Mouse (Mus musculus) thymus, postnatal 14 days (tissue): ENCODE results near the gene Sept3.
"Not testable (repeated sequence)": the region's sequence is repeated elsewhere in the genome, so short reads cannot be mapped to it uniquely, and the experiment has no call there.

Experiments used
- DNase-seq: peaks from one replicate; pipeline ENCODE4 v3.0.0; 2021

The Sept3 gene

DNA sequence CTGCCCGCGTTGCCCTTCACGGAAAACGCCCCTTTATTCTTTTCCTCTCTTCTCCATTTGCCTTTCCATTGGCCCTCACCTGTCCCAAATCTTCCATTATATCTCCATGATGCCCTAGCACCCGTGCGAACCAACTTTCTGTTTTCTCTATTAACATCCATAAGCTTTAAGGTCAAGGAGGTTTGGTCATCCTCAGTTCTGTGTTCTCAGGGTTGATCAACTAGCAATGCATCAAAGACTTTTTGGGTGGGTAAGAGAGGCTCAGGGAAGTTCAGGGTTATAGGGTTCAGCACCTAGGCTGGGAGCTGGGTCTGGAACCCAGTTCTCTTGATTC, at the start of gene Sept3:
Gene Sept3 (plus strand): TSS at position 301 of the 334 bp plus-strand sequence.
- no peak for DNase-seq

DNA sequence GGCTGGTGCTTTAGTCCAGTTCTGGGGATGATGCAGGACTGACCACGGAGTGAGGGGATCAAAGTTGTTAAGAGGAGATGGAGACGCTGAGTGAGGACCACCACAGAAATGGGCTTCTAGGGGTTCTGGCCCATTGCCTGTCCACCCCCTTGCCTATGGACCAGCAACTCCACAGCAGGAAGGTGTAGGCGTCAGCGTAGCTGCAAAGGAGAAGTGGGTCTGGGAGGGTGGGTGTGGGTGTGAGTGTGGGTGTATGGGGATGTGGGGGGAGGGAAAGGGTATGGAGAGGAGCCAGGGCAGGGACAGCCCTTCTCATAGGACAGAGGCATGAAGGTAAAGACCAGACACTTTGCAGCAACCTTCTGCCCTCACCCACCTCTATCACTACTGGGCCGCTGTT, 48.9 kb upstream of the Sept3 start:
- DNase-seq = no peak

DNA sequence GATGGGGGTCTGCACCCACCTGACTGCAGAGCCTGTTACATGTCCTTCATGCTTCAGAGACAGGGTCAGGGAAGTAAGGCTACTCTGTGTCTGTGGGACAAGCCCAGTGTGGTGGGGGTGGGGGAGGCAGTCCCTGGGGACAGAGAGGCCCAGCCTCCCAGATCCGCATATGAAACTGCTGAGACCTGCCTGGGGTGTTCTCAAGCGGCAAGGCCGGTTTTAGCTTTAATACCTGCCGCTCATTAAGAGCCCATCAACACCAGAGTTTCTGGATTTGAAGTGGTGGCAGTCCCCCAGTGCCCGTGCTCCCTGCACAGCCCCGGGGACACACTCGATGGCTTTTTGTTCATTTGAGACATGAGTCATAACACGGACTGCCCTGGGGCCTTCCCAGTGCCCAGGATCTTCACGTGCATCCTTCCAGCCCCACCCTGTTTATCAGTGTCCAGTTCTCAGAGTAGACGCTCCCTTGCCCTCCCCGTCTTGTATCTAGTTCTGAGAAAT, 45.1 kb upstream of the Sept3 start:
- no peak for DNase-seq

DNA sequence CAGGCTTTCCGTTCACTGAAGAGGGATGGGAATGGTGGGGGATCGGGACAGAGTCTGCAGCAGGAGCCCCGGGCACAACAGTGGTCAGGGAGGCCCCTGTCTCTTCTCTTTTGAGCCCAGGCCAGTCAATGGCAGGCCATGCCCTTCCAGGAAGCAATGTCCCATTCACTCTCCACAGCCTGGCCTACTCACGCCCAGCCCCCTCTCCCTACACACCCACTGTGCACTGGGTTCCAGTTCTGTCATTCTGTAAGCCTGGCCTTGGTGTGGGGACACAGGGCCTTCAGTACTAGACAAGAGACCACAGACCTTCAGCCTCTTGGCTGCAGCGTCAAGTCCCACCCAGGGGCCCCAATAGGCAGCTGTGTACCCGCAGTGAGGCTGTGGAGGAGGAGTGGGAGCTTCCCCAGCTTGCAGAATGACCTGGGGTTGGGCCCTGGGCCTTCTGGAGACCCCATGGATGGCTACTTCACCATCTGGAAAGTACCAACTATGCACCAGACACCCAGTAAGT, 44.5 kb upstream of the Sept3 start:
- DNase-seq = no peak

DNA sequence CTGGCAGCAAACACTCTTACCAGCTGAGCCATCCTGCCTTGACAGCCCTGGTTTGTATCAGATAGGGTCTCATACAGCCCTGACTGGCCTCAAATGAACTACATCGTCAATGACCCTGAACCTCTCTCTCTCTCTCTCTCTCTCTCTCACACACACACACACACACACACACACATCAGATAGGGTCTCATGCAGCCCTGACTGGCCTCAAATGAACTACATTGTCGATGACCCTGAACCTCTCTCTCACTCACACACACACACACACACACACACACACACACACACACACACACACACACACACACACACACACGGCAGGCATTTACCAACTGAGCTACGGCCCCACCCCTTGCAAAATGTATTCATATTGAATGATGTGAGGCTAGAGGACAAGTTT, 43.6 kb upstream of the Sept3 start:
- no peak for DNase-seq

DNA sequence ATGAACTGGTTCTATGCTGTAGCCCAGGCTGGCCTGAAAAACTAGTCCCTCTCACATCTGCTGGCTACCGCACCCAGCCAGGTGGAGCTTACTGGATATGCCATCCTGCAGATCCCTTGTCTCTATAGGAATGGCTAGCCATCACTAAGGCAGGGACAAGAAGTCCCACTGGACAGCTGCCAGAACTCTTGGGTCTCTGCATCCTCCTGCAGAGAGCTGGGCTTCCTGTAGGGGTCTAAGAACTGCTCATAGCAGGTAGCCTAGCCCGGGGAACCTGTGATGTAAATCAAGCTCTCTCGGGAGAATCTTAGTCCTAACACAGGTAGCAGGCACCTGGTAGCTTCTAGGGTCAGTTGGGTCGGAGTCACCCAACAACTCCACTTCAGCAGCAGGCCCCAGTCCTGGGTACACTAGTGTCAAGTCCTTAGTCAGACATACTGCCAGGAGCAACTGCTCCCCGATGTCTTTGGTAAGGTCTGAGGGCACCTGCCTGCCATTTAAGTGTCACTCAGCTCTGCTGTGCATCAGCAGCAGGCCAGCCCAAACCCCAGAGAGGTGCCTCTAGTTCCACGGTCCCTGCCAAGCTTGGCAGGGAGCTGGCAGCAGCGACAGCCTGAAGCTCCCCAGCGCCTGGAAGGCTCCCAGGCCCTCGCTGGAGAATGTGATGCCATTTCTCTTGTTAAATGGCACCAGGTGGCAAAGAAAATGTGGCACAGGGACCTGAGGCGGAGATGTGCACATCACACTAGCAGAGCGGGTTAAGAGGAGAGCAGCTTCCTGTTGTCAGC, 42.9 kb upstream of the Sept3 start:
- no peak for DNase-seq

DNA sequence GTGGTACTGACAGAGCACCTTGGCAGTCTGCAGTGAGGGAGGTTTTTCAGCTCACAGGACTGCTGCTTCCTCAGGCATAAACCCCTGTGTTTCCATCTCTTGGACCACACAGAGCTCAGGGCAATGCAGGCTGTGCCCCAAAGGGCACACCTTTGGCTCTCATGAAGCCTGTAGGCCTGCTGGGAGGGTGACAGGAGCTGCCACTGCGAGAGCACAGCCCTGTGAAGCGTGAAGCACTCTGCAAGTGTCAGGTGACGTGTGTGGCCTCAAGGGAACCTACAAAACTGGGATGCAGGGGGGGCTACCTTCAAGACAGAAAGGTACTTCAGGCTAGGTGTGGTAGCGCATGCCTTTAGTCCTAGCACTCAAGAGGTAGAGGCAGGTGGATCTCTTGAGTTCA, 42.0 kb upstream of the Sept3 start:
- DNase-seq = no peak

DNA sequence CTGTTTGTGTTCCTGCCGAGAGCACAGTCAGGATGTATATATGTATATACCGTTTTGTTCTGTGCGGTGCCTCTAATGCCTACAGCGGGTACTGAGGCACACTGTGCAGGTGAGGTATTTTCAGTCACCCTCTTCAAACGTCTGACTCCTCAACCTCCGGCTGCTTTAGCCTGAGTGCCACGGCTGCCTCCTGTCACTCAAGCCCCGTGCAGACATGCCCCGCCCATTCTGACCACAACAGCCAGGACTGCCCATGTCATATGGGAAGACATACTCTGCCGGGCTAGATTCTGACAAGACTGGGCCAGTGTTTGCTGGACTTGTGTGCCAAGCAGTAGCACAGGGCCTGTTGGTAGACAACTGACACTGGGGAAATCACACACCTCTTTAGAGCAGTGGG, 39.0 kb upstream of the Sept3 start:
- DNase-seq = no peak

DNA sequence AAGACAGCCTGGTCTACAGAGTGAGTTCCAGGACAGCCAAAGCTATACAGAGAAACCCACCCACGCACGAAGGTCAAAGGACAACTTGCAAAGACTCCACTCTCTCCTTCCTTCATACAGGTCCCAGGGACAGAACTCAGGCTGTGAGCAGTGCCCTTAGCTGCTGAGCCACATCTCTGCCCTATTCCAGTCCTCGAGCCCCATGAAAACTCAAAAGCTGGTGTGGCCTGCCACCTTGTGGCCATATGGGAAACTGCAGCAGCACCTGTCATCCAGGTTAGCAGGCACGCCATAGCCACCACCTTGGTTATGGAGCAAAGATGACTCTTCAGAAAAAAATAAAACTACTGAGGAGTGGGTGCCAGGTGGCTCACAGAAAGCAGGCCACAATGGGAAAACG, 38.1 kb upstream of the Sept3 start:
- peak; percentile 85 for DNase-seq

DNA sequence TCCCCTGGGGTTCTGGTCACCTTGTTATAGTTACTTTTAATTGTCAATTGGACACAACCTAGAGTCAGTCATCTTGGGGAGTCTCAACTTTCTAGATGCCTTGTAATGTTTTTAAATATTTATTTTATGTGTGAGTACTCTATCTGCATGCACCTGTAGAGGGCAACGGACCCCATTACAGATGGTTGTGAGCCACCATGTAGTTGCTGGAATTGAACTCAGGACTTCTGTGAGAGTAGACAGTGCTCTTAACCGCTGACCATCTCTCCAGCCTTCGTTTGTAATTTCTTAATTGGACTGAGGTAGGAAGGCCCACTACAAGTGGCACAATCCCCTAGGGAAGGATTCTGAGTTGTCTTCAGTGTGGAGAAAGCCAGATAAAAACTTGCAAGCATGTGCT, 31.4 kb upstream of the Sept3 start:
- DNase-seq = no peak

DNA sequence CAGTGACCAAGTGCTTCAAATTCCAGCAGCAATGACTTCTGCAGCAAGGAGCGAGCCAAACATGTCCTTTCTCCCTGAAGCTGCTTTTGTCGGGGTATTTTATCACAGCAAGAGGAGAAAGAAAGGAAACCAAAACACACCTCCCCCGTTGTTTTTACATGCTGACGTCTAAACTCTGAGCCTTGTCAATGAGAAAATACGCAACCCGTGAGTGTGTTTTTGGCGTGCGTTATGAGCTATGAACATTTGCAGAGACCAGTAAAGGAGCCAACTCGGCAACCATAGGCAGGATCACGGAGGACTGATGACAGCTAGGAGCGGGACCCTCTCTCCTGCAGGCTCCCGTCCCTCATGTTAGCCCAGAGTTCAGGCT, 31.0 kb upstream of the Sept3 start:
- DNase-seq = no peak

DNA sequence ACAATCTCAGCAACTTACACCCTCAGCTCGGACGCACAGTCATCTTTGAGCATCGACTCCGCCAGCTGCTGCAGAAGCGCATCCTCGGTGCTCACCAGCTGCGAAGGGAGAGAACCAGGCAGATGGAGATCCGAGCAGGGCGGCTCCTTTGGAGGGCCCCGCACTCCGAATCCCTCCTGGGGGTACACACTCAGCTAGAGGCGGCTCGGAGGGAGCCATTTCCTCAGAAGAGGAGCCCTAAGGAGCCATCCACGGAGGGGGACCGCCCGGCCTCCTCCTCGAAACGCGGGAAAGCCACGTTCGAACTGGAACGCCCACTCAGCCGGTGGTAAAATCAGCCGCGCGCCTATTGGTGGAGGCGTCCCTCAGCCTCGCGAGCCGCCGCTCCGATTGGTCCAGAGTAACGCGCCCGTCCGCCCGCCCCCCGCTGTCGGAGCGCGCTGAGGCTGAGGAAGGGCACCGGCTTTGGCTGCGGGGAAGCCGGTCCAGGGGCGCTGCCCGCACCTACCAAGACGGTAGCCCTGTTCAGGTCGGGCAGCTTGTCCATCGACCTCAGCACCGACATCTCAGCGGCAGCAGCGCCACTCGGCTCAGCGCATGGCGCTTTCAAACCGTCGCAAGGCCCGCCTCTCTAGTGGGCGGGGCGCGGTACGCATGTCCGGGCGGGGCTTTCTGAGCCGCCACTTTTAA, 30.4 kb upstream of the Sept3 start, which contains the start of gene Cenpm:
Gene Cenpm (minus strand): TSS at position 634 of the 690 bp plus-strand sequence.
- DNase-seq = peak; percentile 94

DNA sequence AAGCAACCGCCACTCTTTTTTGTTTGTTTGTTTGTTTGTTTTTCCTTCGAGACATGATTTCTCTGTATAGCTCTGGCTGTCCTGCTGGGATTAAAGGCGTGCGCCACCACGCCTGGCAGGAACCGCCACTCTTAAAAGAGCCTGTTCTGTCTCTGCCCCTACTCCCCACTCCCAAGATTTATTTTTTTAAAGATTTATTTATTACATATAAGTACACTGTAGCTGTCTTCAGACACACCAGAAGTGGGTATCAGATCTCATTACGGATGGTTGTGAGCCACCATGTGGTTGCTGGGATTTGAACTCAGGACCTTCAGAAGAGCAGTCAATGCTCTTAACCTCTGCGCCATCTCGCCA, 29.9 kb upstream of the Sept3 start:
- DNase-seq = not testable (repeated sequence)

DNA sequence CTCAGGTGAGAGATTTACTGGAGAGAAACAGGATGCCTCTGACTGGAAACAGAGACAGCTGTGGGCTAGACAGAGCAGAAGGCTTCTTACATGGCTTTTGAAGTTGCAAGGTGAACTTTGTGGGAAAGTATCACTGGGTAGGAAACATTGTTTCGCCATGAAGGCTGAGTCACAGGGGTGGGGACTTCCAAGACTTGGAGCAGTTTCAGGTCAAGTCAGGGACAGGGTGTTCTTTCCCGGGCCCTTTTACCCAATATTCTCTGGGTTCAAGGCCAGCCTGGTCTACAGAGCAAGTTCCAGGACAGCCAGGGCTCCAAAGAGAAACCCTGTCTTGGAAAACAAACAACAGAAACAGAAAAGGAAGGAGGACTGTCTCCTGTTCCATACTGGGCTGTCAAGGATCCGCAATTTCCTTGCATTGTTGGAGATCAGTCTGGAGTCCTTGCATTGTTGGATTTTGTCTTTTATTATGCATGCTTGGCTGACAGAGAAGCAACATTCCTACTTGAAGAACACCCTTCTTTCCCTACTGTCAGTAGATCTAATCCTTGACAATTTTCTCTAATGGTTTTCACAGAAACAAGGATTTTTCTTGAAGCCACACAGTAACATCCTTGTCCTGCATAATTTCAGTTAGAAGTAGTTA, 27.4 kb upstream of the Sept3 start:
- no peak for DNase-seq

DNA sequence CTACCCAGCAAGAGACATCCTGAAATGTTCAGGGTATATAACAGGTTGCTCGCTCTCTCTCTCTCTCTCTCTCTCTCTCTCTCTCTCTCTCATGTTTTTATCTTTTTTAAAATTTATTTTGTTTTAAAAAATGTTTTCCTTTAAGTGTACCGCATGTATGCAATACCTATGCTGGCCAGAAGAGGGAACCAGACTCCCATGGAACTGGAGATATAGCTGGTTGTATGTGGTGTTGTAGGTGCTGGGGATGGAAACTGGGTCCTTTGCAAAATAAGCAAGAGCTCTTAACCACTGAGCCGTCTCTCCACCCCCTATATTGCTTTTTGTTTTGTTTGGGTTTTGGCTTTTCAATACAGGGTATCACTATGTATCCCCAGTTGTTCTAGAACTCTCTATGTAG, 23.1 kb upstream of the Sept3 start:
- DNase-seq = no peak

DNA sequence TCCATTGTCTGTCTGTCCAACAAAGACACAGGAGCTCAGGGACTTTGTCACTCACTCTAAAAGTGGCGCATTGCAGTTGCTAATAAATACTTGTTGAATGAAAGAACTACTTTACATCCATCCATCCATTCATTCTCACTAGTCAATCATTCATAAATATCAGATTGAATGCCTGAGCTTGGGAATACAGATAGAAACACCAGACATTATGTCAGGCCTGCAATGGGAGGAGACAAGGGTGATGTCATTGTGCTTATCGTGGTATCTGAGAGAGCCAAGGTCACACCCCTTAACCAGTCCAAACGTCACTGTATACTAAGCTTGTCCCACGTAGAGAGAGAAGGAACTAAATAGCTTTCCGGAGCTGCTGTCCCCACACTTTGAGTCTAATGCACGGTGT, 22.6 kb upstream of the Sept3 start, which contains the start of gene 1500009C09Rik:
Gene 1500009C09Rik (plus strand): TSS at position 301 of the 400 bp plus-strand sequence.
- DNase-seq = no peak

DNA sequence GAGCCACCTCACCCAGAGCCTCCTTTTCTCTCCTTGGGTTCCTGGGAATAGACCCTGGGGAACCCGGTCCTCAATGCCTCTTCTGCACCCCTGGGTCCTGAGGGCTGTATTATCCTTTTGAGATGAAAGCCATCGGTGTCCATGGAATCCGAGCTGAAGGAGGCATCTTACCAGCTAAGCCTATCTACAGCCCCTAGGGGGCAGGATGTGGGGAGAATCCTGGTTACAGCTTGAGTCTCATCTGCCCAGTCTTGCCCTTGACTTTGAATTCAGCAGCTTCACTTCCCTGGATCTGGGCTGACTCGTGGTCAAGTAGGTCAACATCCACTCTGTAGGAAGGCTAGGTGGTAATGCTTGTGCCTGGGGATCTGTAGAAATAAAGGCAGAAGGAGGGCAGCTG, 19.4 kb upstream of the Sept3 start:
- no peak for DNase-seq

DNA sequence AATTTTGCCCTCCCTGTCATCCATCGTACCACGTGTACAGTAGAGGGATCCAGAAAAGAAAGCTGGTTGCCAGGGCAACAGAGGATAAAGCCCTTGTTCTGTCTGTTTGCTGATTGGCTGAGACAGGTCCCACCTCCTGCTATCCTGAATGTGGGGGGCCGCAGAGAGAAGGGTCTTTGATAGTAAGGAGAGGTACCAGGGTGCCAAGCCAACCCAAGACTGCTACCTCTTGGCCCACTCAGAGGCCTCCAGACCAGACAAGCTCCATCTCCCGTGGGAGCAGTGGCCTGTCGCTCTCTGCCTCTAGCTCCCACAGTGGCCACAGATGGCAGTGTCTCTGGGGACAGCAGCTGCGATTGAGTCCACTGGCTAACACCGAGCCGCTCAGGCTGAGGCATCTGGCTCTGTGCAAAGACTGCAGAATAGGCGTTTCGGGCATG, 18.7 kb upstream of the Sept3 start:
- no peak for DNase-seq

DNA sequence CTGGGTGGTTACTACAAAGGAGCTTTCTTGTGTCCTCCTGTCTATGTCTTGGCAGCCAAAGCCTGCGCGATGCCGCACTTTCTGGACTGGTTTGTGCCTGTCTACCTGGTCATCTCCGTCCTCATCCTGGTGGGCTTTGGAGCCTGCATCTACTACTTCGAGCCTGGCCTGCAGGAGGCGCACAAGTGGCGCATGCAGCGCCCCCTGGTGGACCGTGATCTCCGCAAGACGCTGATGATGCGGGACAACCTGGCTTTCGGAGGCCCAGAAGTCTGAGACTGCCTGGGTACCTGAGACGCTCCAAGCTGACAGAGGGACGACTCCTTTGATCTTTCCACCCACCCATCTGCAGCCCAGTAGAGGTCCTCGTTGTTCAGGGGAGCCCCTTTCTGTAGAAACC, 15.2 kb upstream of the Sept3 start:
- peak; percentile 84 for DNase-seq

DNA sequence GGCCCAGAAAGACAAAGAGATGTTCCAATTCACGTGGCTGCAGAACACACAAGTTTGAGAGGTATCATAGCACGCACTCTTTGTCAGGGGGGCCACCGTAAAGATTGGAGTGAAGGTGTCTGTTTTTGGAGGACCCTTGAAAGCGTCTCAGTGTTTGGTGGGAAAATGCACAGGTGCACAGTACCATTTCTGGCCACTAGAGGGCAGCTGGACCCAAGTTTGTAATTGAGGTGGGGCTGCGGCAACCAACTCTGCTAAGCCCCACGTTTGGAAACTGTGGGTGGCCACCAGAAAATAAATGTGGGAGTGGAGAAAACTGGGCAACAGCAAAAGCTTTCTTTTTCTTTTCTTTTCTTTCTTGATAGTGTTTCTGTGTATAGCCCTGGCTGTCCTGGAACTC, 8.3 kb upstream of the Sept3 start:
- peak; percentile 72 for DNase-seq

DNA sequence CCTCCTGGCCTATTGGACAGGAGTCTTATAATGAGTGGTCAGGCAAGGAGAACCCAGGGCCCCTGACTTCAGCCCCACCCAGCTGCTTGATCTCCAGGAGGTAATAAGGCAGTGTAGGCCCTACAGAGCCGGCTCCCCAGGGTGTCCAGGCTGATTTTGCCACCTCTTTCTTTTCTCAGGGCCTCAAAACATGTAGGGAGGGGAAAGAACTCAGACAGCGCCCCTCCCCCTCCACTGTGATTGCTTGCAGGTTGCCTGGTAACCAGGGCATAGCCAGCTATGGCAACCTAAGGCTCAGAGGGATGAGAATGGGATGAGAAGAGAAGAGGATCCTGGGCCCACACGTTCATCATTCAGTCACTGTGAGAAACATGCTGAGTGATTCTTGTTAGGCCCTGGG, 6.5 kb upstream of the Sept3 start:
- DNase-seq = no peak

DNA sequence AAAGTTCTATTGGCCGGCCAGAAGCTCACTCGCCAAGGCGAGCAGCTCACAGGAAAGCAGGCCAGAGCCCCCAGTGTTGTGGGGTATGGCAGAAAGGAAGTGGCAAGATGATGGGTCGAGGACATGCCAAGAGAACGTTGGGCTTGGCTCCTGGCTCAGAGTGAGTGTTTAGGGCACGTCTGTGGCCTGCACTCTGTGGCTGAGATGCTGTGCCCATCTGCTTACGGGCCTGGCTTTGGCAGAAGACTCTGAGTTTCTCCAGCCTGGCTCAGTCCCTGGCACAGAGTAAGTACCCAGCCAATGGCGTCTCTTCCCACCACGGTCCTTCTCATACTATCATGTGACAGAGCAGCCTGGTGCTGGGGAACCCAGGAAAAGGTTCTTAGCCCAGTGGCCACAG, 5.9 kb upstream of the Sept3 start:
- DNase-seq = no peak

DNA sequence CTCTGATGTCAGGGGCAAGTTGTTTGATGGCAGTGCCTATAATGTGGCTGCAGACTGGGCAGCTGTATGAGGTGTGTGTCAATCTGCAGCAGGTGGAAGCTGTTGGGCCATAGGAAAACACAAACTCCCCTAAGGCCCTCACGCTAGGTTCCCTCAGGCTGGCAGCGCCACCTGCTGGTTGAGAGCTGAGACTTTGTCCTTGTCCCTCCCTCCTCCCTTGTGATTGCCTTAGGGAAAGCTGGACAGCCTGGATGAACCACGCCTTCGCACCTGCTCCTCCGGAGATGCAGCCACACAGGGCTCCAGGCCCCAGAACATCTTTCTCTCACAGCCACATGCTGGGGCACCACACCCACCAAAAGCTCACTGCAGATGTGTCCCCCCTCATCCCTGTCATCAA, 3.5 kb upstream of the Sept3 start:
- peak; percentile 62 for DNase-seq

DNA sequence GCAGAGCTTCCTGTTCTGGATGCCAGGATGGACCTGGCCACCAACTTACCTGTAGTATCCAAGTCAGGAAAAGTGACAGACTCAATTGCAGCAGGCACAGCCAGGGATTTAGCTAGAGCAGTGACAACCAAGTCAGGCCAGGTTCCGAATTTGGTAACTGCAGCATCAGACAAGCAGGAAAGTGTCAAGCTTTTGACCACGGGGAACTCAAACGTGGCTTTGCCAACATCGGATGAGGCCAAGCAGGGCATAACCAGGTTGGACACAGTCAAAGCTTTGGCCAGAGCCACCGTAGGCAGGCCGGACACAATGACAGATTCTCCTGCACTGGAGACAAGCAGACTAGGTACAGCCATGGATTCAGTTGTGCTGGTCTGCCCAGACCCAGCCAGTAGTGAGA, 2.4 kb upstream of the Sept3 start:
- no peak for DNase-seq
